Mouse (Mus musculus): ENCODE measurements around the gene E130114P18Rik.

The E130114P18Rik gene

GRCm38 (mm10) chr4:97640385-97640784 lies 137.5 kb downstream of the E130114P18Rik start:
- no peak for DNase-seq

- no peak for DNase-seq
Observed at GRCm38 (mm10) chr4:97636569-97636968, 141.3 kb downstream of the E130114P18Rik start.

- no peak for DNase-seq
Observed at GRCm38 (mm10) chr4:97635757-97636292, 142.1 kb downstream of the E130114P18Rik start.

- DNase-seq: peak; percentile 35
Observed at GRCm38 (mm10) chr4:97635296-97635755, 142.6 kb downstream of the E130114P18Rik start.

GRCm38 (mm10) chr4:97628881-97629605 lies 148.8 kb downstream of the E130114P18Rik start:
- DNase-seq: no peak

GRCm38 (mm10) chr4:97626002-97626720 lies 151.7 kb downstream of the E130114P18Rik start:
- no peak for DNase-seq

- DNase-seq: no peak
Observed at GRCm38 (mm10) chr4:97623165-97623564, 154.7 kb downstream of the E130114P18Rik start.

GRCm38 (mm10) chr4:97621731-97622130 lies 156.1 kb downstream of the E130114P18Rik start:
- no peak for DNase-seq

- DNase-seq: peak; percentile 10
Observed at GRCm38 (mm10) chr4:97620409-97620808, 157.5 kb downstream of the E130114P18Rik start.

GRCm38 (mm10) chr4:97618668-97619373 lies 159.1 kb downstream of the E130114P18Rik start:
- DNase-seq: peak; percentile 36

GRCm38 (mm10) chr4:97615031-97615430 lies 162.8 kb downstream of the E130114P18Rik start:
- no peak for DNase-seq

GRCm38 (mm10) chr4:97611251-97611847 lies 166.5 kb downstream of the E130114P18Rik start:
- peak; percentile 55 for DNase-seq

- no peak for DNase-seq
Observed at GRCm38 (mm10) chr4:97609831-97610727, 167.8 kb downstream of the E130114P18Rik start.

GRCm38 (mm10) chr4:97609329-97609728 lies 168.5 kb downstream of the E130114P18Rik start:
- no peak for DNase-seq

GRCm38 (mm10) chr4:97608728-97609127 lies 169.2 kb downstream of the E130114P18Rik start:
- no peak for DNase-seq

- no peak for DNase-seq
Observed at GRCm38 (mm10) chr4:97608134-97608533, 169.7 kb downstream of the E130114P18Rik start.

GRCm38 (mm10) chr4:97607169-97607568 lies 170.7 kb downstream of the E130114P18Rik start:
- no peak for DNase-seq

- DNase-seq: no peak
Observed at GRCm38 (mm10) chr4:97606524-97606923, 171.4 kb downstream of the E130114P18Rik start.

GRCm38 (mm10) chr4:97602579-97602978 lies 175.3 kb downstream of the E130114P18Rik start:
- no peak for DNase-seq

- peak; percentile 18 for DNase-seq
Observed at GRCm38 (mm10) chr4:97600875-97601835, 176.7 kb downstream of the E130114P18Rik start.
